Mouse (Mus musculus) layer of hippocampus, adult 18-20 months (tissue): ENCODE measurements around the gene Icam5. TPM values are rescaled to one million over a fixed set of nuclear protein-coding genes. Genes with fewer than 3 reads are reported as not detected.
"Not testable (repeated sequence)": the region's sequence is repeated elsewhere in the genome, so short reads cannot be mapped to it uniquely, and the experiment has no call there.

ENCODE experiments used
- DNase-seq, 2 experiments: peaks; one replicate each; pipeline ENCODE4 v3.0.0; 2022; ENCODE audit warnings: low spot score in 2 of 2
- total RNA-seq, 2 experiments: library from RNA; stranded (reverse); gene quantifications; 2 replicates each; pipeline ENCODE4 v1.2.3; 2021

The Icam5 gene
- total RNA-seq, 2 experiments from 2014 or later = 379 to 387 TPM

GRCm38 (mm10) chr9:21034481-21035085 is 2.7 kb downstream of the Icam5 start:
- DNase-seq = peak in 1 of 2 experiments; percentile 47

DNA sequence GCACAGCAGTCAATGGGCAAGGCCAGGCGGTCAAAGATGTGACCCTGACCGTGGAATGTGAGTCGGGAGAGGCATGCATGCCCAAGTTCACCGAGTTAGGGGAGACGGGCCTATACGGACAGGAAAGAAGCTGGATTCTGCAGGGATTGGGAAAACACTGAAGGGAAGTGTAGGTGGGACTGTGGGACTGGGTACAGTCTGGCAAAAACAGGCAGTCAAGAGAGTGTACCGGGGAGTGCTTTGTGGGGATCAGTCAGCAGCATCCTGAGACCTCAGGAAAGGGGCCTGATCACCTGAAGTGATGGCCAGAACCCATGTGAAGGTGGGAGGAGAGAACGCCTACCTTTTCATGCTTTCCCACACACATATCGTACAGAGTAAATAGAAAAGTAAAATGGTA is 3.7 kb downstream of the Icam5 start:
- DNase-seq = peak in 1 of 2 experiments; percentile 54

GRCm38 (mm10) chr9:21036161-21036560 is 4.3 kb downstream of the Icam5 start:
- no peak for DNase-seq

- DNase-seq = peak in 1 of 2 experiments; percentile 41
Measured at GRCm38 (mm10) chr9:21036666-21037065, 4.8 kb downstream of the Icam5 start.

DNA sequence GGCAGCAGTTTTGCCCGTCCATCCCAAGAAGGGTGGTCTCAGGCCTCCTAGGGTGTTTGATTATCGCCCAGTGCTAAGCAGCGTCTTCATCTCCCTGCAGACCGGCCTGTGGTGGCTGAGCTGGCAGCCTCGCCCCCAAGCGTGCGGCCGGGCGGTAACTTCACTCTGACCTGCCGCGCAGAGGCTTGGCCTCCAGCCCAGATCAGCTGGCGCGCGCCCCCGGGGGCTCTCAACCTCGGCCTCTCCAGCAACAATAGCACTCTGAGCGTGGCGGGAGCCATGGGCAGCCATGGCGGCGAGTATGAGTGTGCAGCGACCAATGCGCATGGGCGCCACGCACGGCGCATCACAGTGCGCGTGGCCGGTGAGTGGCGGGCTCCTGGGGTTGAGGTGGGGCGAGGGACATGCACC is 5.6 kb downstream of the Icam5 start:
- peak in 1 of 2 experiments; percentile 44 for DNase-seq

- DNase-seq = peak in 1 of 2 experiments; percentile 22
Measured at GRCm38 (mm10) chr9:21039779-21040178, 7.9 kb downstream of the Icam5 start.

DNA sequence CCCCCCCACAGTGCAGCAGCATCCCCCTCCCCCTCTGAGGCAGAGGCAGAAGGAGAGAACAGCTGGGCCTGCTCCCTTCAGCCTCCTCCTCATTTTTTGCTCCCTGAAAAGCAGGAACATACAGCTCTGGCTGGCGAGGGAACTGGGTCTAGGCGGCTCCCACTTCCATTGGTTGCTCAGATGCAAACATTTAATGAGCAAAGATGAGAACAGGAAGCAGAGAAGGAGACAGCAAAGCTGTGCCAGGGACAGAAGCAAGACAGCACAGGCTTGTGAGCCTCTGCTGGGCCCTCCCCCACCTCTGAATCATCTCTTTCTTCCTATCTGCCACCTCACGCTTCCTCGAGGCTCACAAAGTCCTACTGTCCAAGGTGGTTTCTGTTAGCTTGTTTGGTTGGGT is 9.4 kb downstream of the Icam5 start:
- DNase-seq = peak; percentile 83 to 88

GRCm38 (mm10) chr9:21043563-21043962 is 11.7 kb downstream of the Icam5 start:
- no peak for DNase-seq

- DNase-seq = not testable (repeated sequence)
Measured at GRCm38 (mm10) chr9:21044785-21045184, 12.9 kb downstream of the Icam5 start.

DNA sequence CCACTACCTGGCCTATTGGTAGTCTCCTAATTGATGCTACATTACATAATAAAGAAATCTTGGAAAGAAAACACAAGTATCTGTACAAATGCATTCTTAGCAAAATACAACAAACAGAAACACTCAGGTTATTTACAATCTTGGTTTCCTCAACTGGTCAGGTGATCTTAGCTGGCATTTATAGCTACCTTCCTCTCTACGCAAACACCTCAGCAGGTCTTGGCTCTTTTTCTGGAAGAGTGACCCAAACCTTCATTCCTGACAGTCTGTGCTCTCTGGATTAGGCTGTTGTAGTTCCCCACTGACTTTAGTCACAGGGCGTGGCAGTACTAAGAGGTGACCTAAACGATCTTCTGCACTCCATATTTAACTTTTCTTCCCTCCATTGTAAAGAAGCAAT is 13.4 kb downstream of the Icam5 start:
- DNase-seq = no peak

DNA sequence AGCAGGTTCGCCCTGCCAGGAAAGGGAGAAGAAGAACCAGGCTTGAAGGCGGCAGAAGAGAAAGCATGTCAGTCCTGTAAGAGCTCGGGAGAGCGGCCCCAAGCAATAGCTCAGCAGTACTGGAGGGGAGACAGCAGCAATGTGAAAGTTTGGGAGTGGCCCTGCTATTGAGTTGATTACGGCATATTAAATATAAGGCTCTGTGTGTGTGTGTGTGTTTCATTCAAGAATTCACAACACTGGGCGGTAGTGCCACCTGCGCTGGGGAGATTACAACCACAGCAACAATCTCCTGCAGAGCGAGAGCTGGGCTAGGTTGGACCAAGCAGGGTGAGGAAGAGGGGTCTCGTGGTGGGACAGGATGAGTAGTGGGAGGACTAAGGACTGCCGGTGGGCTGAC is 19.7 kb downstream of the Icam5 start:
- DNase-seq = no peak

- peak; percentile 66 to 77 for DNase-seq
Measured at GRCm38 (mm10) chr9:21062928-21063327, 31.1 kb downstream of the Icam5 start.

- no peak for DNase-seq
Measured at GRCm38 (mm10) chr9:21067006-21067684, 35.3 kb downstream of the Icam5 start, which contains the start of gene Zglp1. TSS of gene Zglp1 (minus strand) at chr9:21067093.

GRCm38 (mm10) chr9:21072641-21073040 is 40.8 kb downstream of the Icam5 start:
- DNase-seq = no peak

GRCm38 (mm10) chr9:21073044-21073840 is 41.4 kb downstream of the Icam5 start, which contains the start of the genes Gm49373 and Fdx1l:
TSS of gene Gm49373 (minus strand) at chr9:21073096.
TSS of gene Fdx1l (minus strand) at chr9:21073614.
- DNase-seq = peak; percentile 84 to 96

DNA sequence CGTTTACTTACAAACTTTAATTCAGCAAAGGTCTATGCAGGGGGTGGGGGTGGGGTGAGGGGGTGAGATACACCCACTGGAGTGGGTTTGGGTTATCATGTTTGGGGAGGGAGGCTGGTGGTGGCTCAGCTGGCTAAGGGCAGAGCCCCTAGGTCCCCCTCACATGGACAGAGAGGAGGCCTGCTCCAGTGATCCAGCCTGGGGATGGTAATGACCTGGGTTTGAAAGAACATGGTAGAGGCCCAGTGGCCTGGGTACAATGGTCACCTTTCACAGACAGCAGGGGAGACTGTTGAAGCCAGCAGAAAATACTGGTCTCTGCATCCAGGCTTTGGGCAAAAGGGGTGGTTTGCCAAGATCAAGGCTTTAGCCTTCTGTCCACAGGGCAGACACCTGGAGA is 42.3 kb downstream of the Icam5 start:
- no peak for DNase-seq

DNA sequence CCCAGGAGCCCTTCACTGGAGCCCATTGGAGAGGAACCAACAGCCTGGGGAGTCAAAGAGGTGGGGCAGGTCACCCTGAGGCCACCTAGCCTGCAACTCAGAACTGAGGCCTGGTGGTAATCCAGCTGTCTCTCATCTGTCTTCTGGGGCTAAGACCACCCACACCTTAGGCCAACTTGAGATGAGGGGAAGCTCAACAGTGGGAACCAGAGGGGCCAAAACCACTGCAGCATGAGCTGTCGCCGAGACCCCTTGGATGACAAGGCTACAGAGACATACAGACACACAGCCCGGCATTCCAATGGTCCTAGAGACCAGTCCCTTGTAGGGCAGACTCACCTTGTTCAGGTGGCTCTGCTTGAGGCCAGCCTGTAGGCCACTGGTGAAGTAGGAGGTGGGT is 43.8 kb downstream of the Icam5 start:
- no peak for DNase-seq

GRCm38 (mm10) chr9:21081127-21081526 is 49.3 kb downstream of the Icam5 start:
- DNase-seq = no peak

DNA sequence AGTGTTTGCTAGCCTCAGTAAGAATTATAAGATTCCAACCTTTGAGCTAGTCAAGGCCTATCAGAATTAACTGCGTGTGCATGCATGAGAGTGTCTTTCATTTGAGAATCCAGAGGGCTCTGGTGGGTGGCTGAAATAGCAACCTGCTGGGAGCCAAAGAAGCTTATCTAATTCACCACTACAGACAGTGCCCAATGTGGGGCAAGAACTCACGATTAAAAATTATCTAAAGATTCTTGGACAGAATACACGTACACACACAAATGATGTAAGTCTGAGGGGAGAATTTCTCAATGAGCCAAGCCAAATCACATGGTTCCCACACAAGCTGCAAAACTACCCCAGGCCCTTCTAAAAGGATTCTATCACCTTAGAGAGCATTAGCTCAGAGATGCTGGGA is 51.5 kb downstream of the Icam5 start:
- no peak for DNase-seq
